Mouse (Mus musculus) mature B cell (primary cell): ENCODE results near the gene F3.

ENCODE experiments used
- in situ Hi-C: fragments of 300-500 bp; cut with MboI; formaldehyde crosslinking; loops from 2 replicates; pipeline ENCODE4 v1.14.3; 2019

F3 gene

DNA sequence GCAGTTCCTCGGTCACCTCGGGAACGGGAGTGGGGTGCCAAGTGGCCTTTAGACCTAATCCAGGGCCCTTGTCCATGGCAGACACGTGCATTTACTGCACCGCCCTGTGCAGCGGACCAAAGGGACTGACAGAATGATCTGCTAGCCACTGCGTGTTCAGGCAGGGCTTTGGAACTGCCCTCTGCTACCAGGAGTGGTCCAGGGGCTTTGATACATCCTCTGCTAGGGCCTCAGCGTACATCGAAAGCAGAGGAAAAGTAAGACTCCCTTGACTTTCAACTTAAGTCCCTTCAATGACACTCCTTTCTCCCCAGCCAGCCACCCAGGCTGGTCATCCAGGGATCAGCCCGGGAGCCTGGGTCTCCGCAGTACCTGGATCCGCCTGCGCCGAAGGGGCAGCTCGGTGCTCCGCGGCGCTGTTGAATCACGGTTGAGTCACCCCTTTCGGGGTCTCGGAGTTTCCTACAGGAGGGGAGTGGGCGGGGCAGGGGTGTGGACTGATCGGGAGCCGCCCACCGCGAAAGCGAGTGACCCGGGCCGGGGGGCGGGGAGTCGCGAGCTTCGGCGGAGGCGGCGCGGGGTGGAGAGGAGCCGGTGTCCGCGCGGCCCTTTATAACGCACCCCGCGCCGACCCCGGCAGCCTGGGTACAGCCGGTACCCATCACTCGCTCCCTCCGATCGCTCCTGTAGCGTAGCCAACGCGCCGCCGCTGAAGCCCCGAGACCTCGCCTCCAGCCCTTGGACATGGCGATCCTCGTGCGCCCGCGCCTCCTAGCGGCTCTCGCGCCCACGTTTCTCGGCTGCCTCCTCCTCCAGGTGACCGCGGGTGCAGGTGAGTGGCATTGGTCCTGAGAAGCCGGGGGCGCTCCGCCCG is at the start of gene F3:
Gene F3 (plus strand): TSS at position 567 of the 874 bp plus-strand sequence.
- in situ Hi-C loops = no loop called here

DNA sequence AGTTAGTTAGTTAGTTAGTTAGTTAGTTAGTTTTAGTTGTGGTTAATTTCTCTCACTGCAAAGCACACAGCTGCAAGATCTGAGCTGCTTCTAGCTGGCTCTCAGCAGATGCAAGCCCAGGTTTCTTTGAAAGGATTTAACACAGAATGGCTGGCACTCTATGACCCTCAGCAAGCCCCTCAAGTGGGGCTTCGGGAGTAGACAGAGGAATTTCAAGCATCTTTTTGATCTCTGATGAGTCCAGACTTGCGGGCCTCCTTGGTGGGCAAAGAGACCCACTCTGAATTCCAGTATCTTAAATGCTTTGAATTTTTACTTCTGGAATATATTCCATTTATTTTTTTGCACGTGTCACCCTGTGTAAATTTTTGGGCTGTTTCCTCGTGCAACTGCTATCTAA is 44.4 kb upstream of the F3 start:
- in situ Hi-C loops = no loop called here

DNA sequence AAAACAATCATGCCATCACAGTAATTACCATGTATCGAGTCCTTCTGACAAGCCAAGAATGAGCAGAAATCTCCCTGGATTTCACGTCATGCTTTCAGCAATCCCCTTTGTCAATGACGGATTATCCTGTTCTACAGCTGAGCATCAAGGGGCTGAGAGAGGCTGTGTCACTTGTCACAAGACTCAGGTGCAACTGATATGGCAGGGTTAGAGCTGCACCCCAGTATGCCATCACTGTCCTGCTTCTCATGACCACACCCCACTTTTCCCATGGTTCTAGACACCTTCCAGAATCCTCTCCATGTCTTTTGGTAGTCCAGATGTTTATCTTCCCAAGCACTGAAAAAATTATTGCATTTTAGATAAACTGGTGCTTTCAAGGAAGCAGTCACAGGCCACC is 43.9 kb upstream of the F3 start:
- in situ Hi-C loops = no loop called here

DNA sequence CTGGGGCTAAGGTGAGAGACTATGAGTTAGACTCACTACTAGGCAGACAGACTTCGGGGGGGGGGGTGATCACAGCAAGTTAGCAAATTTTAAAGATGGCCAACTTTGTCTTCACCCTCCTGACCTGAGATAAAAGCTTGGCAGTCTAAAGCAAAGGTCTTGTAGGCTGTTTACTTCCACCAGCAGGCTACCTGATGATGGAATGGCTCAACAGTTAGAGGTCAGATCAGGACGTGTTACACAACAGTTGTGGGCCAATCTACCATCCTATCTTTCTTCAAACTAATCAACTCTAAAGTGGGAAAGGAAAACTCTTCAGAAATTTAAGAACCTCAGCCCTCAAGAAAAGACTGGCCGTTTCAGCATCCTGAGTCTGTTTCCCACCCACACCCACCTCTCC is 43.1 kb upstream of the F3 start:
- in situ Hi-C loops = no loop called here

DNA sequence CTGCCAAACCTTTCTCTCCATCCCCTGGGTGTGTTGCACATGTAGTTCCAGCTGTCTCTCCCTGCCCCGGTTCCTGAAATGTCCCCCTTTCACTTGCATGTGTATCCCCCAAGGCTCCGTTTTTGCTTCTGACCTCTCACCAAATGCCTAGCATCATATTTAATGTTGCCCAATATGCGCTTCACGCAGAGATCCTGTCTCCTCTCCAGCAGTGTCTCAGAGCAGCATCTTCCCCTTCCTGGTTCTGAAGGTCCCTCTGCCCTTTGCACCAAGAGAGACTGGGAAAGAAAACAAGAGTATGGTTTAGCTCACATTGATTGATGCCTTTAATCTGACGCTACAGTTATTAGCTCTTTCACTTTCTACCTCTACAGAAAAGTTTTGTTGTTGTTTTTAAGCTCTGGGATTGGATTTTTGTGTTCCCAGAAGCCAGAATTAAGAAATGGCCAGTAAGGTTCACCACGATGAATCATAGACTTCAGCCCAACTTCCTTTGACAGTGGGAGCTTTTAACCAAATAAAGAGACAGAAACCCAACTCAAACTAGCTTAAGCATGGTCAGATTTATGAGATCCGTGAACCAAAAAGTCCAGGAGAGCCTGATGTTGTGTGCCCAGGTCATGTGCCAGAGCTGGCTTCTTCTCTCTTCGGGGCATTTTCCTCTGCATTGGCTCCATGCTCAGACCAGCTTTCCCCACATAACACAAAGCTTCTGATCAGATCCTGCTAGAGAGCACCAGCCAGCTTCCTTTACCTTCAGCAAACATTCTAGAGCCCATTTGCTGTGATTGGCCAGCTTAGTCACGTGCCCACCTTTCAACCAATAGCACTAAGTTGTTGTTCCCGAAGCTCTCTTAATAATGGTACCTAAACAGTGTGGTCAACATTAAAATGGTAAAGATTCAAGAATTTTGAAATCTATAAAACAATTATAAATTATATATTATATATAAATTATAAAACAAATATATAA is 40.6 kb upstream of the F3 start:
- in situ Hi-C loops = no loop called here

DNA sequence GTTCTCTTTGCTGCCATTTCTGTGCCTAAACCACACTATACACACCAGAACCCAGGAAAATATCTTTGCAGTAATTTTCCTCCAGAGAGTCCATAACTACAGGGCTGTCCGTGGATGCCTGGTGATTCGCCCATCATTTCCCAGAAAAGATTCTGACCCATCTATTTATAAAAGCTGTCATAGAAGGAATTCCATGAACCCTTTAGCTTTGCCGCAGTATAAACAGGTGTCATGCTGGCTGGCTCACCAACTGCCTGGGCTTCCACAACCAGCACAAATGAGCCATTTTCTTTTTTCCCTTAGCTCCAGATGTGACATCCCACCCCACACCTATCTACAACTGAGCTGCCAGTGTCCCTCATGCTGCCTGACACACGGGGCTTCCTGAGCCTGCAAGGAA is 38.8 kb upstream of the F3 start:
- in situ Hi-C loops = no loop called here

DNA sequence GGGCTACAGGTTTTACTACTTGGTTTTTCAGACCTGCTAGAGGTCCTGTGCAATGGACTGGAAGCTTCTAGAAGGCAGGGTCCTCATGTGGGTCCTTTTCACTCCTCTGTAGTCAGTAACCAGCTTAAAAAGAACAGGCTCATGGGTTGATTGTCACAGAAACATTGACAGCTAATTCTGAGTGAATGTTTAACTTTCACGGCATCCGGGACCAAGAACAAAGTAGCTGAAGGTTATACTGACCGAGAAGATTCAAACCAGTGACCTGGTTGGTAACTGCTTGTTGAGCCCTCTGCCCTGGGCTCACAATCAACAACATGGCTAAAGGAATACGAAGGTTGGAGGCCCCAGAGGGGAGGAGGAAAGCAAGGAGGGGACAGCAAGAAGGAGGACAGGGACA is 38.4 kb upstream of the F3 start:
- in situ Hi-C loops = no loop called here

DNA sequence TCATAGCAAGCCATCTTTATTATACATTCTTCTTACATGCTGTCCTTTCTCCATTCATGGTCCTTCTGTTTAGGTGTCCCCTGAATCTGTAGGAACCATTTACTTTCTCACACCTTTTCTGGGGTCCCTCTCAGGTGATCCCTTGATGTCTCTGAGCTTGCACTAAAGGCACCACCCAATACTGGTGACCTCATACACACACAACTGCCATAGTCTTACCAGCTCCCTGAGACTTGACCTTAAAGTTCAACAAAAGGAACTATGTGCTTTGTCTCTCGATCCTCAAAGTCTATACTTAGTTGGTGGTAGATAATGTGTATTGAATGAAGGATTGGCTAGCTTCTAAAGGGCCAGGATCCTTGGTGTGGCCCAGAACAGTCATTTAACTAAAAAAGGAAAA is 37.4 kb upstream of the F3 start:
- in situ Hi-C loops = no loop called here

DNA sequence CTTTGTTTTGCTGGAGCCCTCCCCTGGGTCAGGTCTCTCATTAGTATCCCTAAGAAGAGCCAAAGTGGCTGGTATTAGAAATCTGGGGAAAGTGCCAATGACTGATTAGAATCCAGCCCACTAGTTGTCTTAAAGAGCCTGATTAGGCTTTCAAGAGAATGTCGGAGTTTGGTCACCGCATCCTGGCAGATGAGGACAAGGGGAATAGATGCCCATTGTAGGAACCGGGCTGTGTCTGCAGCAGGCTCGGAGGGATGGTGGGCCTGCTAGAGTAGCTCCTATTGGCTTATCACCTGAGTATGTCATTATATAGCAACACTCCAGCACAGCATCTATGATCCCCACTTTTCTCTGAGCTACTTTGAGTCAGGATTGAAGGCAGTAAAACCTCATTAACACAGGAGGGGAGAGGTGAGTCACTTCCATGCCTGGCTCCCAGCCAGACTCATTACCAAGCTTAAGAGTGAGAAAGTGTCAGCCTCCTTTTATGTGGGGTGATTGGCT is 36.9 kb upstream of the F3 start:
- in situ Hi-C loops = no loop called here

DNA sequence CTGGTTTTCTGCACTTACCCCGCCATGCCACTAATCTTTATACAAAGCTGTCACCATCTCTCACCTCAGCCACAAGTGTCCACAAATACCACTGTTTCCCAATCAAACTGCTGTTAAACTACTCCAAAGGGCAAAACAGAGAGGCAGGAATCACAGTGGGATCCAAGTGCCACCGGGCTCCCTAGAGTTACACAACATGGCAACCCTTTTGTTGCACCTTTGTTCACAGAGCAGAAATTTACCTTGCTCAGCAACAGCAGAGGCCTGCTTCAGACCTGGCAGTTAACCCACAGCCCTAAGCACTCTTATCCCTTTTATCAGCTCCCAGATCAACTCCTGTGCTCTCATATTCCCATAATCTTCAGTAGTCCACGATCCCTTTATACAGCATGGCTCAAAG is 35.6 kb upstream of the F3 start:
- in situ Hi-C loops = no loop called here

DNA sequence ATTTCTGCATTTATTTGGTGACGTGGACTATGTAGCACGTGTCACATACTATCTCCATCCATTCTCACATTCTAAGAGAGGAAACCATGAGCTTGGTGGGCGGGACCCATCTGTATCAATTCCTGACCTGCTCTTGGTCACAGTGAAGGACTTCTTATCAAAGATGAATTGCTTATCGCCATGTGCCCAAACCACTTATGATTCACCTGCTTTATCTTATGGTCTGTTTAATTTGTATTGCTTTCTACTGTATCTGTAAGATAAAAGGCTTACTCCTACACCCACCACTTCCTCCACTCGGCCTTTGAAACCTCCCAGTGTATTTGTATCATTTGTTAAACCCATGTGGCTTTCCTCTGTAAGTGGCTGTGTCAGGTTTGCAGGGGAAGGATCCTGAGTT is 34.3 kb upstream of the F3 start:
- in situ Hi-C loops = no loop called here

DNA sequence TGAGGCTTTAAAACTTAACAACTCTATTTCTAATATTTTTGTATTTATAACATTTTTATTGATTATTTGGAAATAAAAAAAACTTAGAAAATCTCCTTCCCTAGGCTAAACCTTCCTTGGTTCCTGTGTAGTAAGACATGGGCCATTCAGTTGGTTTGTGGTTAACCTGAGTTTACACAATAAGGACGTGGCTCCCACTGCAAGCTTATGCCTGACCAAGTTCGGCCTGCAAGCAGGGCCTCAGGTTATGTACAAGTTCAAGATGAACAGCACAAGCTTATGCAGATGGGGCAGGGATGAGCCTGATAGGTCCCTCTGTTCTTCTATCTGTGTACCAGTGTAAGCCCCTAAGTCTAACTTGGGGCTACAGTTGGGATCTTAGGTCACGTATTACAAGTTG is 33.6 kb upstream of the F3 start:
- in situ Hi-C loops = no loop called here

DNA sequence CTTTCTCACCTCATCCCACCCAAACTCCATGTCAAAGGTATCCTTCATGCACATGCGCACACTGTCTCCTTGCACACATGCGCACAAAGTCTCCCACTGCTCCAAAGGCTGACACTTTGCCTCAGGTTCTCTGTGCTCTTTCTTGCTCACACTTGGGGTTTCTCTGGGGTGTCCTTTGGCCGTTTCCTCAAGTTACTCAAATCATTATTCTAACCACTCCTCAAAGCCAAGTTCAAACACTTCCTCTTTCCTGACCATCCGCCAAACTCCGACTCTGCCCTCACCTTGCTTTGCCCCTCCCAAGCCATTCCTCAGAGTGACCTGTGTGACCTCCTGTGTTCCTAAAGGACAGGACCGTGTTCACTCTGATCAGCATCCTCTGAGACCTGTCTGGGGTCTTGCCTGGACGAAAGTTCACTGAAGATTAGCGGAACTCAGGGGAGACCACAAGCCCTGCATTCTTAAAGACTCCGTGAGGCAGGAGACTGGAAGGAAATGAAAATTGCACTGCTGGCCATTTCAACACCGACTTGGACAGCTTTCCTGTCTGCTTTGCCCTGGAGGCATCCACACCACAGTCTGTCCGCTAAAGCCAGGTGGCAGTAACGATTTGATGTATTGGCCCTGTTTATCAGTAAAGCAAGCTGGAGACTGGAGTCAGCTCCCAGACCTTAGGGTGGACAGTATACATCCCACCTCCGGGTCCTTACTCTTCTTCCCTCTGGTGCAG is 30.2 kb upstream of the F3 start:
- in situ Hi-C loops = no loop called here

DNA sequence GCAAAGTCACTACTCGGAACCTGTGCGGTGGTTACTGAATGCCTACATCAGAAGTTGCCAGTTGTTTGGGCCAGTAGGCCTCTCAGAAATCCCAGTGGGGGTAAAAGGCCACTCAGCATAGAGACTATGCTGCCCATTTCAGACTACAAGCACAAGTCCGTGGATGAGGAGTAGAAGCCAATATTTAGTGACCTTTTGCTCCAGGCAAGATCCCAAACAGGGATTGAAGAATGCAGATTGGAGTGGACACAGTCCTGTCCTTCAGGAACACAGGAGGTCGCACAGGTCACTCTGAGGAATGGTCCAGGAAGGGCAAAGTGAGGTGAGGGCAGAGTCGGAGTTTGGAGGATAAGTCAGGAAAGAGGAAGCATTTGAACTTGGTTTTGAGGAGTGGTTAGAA is 29.6 kb upstream of the F3 start:
- in situ Hi-C loops = no loop called here

DNA sequence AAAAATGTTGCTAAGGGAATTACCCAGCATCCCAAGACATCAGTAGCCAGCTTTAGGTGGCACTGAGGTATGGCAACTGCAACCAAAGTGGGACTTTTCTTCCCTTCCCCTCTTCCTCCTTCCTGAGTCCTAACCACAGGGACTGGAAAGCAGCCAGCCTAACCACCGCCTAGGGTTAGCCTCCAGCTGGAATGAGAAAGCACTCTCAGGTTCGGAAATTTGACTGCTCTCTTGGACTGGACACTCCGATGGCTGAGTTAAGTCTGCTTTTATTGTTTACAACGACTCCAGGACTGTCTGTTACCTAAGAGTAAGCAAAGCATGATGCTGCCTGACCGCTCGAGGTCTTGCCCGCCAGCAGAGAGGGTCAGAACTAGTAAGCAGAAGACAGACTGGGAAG is 26.2 kb upstream of the F3 start:
- in situ Hi-C loops = no loop called here

DNA sequence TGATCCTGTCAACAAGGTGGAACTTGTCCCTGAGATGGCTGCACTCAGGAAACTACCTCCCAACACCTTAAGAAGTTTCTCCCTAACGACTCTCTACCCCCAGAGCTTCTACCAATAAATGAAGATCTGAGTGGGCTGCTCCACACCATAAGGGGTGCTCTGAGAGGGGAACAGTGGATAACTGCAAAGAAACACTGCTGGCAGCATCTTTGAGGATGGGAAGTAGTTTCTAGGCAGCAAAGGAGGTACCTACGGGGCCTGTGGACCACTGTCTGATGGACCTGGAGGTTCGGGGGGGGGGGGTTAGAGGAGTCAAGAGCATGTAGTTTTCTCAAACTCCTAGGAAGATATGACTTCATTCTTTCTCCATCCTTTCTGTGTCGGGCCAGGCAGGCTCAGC is 23.9 kb upstream of the F3 start:
- in situ Hi-C loops = no loop called here

DNA sequence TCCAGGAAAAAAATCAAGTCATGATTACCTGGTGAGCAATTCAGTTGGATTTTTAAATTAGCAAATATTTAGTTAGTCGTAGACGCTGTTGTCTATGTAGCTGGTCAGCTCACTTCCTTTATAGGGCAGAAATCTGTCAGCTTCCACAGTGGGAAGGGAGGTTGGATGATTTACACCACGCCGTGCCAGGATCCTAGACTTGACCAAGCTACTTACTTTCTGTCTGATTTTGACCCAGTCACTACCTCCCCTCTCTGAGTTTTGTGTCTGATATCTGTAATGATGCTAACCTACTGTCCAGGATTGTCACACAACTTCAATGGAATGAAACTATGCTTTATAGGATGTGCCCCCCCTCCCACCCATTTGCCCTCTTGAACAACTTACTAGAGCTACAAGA is 23.5 kb upstream of the F3 start:
- in situ Hi-C loops = no loop called here

DNA sequence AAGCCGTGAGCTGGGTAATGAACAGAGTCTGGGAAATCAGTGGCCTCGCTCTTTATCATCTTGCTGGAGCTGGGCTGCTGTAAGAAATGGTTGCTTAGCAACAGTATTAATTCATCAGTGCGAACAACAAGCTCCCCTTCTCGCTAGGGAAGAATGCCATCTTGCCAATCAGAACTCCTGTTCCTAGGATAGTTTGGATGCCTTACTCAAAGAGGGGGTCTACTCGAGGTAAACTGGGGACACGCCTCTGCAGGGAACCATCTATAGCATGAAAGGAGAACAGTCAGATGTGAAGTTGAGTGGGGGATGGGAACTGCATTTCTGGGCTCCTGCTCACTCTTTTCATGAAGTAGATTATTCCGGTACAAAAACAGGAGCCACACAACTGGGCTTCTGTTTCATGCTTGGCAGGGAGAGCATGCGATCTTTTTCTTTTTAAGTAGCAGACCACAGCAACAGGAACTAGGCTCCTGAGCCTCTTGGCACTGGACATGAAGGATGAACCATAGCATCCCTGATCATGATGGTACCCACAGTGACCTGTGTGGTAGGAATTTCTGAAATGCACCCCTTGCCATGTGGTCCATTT is 22.9 kb upstream of the F3 start:
- in situ Hi-C loops = no loop called here

DNA sequence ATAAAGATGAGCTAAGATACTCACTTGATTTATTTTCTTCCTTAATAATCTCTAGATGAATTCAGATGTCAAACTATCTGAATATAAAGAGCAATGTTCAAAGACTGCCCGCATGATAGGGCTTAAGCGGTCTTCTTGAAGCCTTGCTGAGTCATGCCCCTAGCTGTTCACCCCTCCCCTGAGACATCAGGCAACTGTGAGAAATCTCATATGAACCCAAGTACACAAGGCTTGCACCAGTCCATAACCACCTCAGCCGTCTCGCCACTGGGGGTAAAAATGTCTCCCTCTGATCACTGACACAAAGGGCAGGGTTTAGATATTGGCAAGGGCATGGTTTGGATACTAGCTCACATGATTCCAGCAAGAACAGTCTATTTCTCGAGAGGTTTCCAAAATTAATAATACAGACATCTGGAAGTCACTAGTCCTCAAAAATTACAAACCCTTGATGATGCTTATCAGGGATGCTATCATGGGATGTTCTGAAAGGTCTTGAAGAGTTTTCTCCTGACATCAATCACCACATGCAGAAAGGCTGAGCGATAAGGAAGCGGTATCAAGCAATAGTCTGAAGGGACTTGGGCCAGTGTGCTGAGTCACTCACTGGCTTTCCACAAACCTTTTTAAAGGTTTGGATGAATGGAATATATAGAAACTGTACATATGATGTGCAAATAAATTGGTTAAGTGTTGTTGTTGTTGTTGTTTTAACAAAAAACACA is 20.0 kb upstream of the F3 start:
- in situ Hi-C loops = no loop called here

DNA sequence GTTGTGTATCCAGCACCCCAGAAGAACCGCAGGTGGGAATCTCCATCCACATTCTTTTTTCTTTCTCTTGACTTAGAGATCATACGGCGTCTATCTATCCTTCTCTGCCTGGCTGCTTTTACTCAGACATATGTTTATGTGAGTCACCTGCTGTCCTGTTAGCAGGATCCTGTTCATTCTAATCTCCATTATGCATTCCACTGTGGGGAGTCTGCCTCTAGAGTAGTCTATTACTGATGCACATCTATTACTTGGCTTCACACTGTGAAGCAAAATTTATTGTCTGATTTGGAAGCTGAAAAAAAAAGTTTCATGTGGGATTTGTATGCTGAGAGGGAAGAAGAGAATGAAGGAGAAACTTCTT is 19.5 kb upstream of the F3 start:
- in situ Hi-C loops = no loop called here

DNA sequence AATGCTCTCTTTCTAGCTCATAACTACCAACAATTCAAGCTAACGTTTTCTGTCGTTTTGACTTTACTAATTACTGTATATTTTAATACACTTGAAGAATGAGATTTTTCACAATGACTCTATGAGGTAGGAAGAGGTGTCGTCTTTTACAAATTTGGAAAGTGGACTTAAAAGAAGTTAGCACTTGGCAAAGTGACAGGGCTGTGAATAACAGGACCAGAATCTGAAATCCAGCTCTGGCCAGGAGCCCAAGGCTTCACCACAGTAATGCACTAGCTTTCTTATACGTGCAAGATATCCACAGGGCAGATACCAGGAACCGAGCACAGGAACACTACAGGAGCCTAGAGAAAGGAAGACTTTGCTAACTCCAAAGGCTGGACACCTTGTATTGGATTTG is 17.2 kb upstream of the F3 start:
- in situ Hi-C loops = no loop called here
